Mouse (Mus musculus): ENCODE data around the gene Sec24c.
A peak's percentile ranks its signal among the peaks of the same experiment; 100 is the strongest.

Gene Sec24c

DNA sequence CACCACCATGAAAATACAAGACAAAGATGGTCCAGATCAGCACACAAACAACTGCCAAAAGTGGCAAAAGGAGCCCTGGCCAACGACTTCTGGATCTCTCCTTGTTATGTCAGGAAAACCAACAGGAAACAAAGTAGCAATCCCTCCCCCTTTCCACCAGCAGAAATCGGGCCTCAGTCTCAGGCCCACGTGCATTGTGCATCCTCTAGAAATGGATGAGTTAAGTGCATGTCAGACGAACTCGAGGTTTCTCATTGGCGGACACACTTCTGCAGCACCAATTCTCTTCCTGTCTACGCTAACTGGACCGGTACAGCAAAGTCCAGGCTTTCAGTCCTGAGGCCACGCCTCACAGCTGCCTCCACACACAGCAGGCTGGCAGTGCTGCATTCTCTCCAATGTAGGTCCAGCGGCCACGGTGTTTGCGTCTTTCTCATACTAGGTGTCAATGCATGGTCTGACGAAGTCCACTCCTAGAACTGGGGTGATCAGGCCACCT is 61.8 kb downstream of the Sec24c start:
- DNase-seq (ENCODE audit: low read depth) = no peak

GRCm38 (mm10) chr14:20737306-20737705 is 63.2 kb downstream of the Sec24c start:
- DNase-seq (ENCODE audit: low read depth) = peak; percentile 42

DNA sequence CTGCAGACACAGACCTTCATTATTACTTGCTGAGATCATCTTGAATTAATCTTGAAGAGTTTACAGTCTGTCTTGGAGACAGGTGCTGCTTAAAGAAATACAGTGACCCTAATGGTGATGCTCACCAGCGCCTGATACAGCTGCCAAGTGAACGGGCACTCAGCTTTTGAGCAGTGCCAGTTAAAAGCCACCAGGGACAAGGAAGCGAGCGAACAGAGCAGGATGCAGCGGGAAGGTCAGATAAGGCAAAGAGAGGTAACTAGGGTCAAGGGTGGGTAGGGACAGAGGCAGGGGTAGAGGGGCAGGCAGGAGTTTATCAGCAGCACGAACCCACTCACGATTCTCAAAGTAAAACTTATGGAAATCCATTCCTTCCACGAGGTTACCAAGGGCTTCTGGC is 64.4 kb downstream of the Sec24c start:
- no peak for DNase-seq (ENCODE audit: low read depth)

- DNase-seq (ENCODE audit: low read depth) = no peak
These were observed 67.2 kb downstream of the Sec24c start for GRCm38 (mm10) chr14:20741301-20741700.

GRCm38 (mm10) chr14:20743614-20744013 is 69.5 kb downstream of the Sec24c start:
- DNase-seq (ENCODE audit: low read depth) = no peak
